Mouse (Mus musculus): ENCODE results near the gene Crybb1.

Crybb1 gene

DNA sequence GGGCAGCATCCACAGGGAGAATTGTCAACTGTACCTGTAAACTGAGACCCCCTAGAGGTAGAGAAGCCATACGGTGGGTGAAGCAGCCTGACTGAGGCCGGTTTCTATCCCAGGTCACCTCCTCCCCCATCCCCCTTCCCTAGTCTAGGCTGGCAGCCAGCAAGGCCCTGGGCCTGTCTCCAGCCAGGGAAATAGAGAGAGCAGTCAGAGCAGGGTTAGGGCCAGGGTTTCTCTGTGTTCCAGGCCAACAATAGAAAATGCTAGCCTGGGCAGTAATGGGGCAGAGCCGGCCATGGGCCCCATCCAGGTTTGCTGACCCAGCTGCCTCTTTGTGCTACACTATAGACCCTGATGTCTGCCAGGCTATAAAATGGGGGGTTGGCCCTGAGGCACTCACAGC lies at the start of gene Crybb1:
Crybb1 (plus strand) TSS at position 390 of the 400 bp plus-strand sequence.
- DNase-seq = peak; percentile 40 to 56

DNA sequence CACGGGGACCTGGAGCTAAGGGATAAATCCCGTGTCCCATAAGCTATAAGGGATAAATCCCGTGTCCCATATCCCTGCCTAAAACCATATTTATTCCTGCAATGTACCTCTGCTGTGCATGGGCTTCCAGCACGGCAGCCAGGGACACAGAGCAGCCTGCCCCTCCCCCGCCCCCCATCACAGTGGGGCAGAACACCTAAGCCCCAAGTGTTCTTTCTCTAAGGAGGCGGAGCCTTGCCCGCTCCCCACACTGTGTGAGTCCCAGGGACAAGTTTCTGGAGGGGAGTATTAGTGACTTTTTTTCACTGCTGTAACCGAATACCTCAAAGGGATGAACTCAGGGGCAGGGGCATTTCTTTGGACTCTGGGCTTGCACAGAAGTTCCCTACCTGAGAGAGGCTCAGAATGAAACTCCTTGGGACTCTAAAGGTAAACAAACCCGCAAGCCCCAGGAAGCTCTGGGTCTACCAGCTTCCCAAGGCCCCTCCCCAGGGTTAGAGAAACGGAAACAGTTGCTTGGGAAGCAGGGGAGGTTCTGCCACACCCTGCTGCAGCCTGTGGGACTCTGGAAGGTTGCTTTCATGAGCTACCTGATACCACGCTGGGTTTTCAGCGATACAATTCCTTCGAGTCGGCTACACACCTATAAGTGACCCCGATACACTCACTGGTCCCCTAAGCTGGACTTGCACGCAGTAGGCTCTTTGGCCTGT lies 48.9 kb upstream of the Crybb1 start:
- DNase-seq = no peak

DNA sequence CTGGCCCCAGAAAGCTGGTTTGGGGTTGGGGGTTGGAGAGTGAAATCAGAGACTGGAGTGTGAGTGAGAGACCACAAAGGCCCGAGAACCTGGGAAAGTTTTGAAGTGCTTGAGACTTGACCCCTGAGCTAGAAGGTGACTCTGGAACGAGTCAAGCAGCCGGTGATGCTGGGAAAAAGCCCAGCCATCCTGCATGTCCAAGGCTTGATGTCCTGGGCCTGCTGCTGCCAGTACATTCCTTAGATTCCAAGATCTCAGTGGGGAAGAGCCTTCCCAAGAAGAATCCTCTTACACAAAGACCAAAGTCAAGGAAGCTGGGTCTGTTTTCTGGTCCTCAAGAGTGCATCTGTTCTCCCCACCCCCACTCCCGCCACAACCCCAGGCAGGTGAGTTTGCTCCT lies 47.3 kb upstream of the Crybb1 start:
- no peak for DNase-seq

DNA sequence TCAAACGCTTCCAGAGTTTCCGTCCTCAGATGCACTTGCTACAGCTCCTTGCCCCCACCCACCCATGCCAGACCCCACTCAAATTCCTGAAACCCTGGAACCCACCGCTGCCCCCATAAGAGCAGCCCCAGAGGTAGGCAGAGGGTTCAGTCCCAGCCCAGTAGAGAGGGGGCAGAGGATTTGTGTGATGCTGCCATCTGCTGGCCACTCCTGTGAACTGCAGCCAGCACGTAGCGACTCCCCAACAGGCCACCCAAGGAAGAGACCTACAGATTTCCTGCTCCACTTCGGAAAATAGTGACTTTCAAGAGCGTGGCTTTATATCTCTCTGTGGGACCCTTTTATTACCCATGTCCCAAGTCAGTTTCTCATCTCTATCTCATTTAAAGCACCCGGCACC lies 45.5 kb upstream of the Crybb1 start:
- DNase-seq = peak; percentile 49 to 63

DNA sequence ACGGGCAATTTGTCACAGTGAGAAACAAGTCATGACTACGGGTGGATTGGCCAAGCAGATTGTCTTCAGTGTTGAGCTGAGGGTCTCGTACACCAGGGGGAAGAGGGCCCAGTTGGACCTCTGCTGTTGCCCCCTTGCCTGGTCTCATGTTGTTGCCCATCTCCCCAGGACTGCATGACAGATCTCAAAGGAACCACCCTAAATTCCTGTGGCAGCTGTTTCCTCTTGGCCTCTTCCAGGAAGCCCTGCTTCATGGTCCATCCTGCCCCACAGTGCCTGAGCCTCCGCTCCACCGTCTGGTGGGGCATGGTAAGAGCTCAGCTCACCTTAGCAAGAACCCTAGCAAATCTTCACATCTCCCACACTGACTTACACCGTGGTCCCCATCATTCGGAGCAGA lies 43.7 kb upstream of the Crybb1 start:
- DNase-seq = no peak

DNA sequence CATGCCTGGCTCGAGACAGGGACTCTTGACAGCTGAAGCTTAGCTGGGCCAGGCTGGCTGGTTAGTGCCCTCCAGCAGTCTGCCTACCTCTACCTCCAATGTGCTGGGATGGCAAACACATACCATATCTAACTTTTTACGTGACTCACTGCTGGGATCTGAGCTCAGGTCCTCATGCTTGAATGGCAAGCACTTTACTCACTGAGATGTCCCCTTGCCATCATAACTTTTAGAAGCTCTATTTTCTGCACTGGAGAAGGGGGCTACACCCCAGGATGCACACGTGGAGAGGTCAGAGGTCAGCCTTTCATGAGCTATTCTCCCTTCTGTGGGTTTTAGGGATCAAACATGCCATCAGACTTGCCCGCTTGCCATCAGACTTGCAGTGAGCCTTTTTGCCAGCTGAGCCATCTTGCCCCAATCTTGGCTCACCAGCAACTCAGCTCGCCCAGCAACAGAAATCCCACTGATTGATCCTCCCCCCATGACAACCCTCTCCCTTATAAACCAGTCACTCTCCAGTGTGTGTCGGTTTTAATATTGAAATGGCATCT lies 42.8 kb upstream of the Crybb1 start:
- no peak for DNase-seq

DNA sequence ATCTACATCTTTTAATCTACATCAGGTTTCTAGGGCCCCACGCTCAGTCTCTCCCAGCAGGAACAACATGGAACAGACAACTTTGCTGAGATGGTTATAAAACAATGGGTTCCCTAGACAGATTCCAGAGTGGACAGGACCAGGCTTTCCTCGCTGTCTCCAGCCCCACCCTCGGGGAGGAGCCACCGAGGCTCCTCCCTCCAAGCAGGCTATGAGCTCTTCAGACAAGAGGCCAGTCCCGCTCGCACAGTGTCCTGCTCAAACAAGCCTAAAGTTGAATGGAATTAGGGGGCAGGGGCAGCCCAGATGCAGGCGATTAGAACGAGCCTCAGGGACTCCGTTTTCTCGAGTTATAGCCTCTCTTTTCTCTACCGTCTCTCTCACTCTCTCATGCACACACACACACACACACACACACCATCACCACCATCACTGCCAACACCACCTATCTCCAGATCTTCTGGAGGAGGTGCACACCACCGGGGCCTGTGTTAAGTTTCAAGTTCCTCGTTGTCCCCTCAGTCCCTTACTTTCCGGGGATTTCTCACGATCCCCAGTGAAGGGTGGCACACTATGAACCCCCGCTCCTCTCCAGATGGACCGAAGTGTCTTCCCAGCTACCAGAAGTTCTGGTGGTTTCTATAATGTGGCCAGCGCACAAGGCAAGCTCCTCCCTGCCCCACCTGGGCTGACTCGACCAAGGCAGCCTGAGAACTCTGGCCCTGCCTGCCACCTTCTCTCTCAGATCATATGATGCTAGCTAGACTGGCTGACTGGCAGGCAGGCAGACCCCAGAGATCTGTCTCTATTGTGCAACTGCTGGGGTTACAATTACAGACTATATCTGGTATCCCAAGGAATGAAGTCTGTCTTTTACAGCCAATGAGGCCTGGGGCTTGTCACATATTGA lies 42.0 kb upstream of the Crybb1 start:
- DNase-seq = no peak

DNA sequence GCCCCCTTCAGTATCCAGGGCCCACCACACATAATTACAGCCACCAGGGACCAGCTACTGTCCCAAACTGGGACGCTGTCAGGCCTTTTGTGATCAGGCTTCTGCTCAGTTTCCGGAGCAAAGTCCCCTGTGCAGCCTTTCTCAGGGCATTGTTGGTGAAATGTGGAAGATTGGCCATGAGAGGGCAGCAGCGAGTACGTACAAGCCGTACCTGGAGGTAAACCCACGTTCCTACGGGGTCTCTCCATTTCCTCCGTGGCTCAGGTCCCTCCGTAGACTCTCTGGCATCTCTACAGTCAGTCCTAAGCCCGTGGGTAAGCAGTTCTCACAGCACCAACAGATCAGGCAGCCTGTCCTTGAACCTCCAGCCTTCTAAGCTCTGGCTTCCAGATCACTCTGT lies 41.2 kb upstream of the Crybb1 start:
- peak; percentile 47 to 65 for DNase-seq

DNA sequence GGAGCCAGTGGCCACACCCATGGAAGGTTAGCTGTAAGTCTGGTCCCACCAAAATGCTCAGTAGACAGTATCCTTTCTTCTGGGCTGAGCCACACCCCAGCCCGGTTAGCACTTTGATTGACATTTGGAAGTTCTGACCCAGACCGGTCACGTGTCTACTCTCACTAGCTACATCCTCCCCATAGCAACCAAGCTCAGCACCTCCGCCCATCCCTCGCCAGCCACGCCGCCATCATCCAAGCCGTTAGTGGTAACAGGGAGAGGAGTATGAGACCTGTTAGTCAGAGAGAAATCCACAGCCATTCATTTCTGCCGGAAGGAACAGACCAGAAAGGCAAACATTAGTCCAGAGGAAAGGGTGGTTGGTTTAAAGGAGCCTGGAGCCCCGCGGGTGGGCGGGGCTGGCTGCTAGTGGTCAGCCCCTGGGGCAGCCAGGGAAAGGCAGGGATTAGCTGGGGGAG lies 40.3 kb upstream of the Crybb1 start:
- peak; percentile 19 to 35 for DNase-seq

DNA sequence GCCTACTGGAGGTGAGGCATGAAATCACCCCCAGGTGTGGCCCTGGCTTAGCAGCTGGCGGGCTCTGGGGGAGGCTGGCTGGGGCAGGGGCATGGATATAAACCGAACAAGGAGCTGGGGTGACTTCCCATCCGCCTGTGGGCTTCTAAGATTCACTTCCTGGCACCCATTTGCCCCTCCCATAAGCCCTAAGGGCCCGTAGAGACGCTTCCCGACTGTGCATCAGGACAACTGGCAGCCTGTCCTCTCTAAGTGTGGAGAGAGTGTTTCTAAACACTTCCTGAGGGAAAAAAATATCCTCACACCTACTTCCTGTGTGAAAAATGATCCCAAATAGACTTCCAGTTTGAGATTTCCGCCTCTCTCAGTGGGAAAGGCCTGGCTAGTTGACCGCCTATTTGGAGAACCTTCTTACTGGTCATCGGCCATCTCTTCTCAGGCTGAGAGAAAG lies 39.8 kb upstream of the Crybb1 start:
- peak; percentile 16 to 29 for DNase-seq

DNA sequence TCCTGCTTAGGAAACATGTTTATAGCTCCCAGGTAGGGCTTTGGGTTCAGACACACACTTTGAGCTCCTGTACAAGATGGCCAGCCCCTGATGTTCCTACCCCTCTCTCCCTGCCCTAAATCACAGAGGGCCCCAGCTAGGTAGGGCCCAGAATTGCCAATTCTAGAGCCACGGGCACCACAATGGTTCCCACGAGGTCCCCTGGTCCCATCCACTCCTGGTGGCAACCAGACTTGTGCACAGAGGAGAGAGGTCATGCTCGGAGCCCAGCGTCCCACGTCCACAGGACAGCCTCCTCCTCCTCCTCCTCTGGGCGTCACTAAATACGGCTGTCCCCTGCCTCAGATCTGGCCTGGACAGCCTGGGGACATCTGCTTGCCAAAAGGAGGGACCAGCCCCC lies 39.3 kb upstream of the Crybb1 start:
- DNase-seq = no peak

DNA sequence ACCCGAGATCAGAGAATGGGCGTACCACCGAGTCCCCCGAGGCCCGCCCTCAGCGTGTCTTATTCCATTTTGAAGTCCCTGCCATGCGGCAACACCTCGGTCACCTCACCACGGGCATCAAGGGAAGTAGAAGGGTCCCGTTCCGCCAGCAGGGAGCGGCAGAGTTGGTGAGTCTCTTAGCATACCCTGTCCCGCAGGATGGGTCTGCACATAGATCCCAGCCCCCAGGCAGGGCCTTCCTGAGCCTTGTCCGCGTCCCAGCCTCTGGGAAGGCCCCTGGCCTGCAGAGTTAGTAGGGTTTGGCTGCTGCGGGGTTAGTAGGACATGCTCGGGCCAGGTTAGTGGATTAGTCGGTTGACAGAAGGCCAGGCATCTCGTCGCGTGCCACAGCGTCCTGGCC lies 38.6 kb upstream of the Crybb1 start:
- DNase-seq = no peak

DNA sequence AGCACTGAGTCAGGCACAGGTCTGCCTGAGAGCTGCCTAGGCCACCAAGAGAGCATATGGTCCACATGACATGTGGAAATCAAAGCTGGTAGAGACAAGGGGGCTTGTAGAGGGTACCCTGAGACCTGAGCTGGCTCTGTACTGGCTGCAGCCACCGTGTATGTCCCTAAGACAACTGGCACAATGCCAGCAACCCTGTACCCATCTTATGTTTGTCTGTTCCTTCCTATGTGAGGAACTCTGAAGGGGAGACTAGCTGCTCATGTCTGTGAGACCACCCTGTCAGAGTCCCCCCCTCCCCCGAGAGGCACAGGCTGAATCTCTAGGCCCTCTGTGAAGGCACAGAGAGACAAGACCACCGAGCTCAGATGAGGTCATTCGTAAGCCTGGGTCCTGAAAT lies 36.9 kb upstream of the Crybb1 start:
- no peak for DNase-seq

DNA sequence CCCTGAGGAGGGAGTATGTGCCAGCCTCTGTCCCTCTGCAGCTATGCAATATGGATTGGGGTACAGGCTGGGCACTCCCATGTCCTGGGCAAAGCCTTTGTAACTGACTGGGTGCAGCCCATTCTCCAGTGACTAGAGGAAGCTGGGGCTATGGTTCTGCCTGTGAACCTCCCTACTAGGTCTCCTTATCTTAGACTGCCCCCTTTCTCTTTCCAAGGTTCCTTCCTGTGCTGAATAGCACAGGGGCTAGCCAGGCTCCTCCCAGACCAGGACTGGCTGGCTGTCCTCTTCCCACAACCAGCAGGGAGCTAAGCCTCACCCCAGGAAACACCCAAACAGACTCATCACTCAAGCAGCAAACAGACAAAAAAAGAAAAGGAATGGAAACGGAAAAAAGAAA lies 36.2 kb upstream of the Crybb1 start:
- peak; percentile 20 to 42 for DNase-seq

DNA sequence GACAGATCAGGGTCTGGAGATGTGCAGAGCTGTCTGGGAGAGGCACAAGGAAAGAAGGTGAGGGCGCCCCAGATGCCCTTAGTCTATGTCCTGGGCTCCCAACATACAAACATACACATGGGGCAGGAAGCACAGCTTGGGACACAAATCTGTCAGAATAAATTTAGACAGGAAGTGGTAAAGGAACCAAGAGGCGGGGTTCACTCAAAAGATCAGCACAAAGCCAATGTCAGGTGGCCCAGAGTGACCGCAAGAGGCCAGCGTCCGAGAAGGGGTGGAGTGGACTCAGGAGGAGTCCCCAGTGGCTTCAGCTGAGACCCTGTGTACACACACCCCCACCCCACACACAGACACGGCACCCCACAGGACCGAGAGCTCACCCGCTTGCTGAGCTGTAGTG lies 35.4 kb upstream of the Crybb1 start:
- no peak for DNase-seq

DNA sequence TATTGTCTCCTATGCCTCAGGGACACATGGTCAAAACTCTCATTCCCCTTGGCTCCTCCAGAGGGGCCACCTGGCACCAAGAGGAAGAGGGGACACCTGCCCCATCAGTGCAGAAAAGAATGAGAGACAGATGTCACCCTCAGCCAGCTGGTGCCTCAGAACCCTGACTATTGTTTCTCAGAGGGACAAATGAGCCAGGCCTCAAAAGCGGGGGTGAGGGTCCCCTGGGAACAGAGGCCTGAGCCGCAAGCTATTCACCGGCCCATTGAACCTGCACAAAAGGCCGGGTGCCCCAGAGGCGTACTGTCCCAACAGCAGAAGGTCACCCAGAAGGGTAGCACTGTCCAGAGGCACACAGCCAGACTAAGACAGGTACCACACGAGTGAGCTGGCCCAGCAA lies 30.0 kb upstream of the Crybb1 start:
- DNase-seq = no peak

DNA sequence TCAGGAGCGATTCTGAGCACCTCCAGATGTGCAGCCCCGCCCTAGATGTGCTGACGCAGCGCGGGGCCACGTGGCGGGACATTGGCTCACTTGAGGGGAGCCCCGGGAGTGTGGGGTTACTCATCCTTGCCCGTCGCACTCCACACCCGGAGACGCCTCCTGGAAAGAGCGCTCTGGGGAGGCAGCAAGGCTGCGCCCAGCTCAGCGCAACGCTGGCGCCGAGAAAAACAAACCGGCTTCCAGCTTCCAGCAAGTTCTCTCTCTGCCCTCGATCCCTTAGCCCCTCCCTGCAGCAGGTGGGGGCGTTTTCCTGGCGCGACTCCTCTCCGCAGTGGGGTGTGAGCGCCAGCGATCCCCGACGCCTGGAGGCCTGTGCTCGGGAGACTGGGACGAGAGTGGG lies 28.3 kb upstream of the Crybb1 start:
- no peak for DNase-seq

DNA sequence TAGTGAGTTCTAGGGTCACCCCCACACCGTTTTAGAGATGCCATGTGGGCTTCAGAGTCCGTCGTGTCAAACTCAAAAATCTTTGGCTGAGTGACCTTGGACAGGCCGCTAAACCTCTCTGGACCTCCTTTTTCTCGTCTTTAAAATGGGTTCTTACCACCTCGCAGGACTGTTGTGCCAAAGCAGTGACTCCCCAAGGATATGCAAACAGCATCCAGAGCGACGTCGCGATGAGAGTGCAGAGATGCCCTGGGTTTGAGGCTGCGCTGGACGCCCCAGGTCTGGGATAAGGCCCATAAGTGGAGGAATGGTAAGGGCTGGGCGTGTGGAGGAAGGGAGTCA lies 27.7 kb upstream of the Crybb1 start:
- no peak for DNase-seq

DNA sequence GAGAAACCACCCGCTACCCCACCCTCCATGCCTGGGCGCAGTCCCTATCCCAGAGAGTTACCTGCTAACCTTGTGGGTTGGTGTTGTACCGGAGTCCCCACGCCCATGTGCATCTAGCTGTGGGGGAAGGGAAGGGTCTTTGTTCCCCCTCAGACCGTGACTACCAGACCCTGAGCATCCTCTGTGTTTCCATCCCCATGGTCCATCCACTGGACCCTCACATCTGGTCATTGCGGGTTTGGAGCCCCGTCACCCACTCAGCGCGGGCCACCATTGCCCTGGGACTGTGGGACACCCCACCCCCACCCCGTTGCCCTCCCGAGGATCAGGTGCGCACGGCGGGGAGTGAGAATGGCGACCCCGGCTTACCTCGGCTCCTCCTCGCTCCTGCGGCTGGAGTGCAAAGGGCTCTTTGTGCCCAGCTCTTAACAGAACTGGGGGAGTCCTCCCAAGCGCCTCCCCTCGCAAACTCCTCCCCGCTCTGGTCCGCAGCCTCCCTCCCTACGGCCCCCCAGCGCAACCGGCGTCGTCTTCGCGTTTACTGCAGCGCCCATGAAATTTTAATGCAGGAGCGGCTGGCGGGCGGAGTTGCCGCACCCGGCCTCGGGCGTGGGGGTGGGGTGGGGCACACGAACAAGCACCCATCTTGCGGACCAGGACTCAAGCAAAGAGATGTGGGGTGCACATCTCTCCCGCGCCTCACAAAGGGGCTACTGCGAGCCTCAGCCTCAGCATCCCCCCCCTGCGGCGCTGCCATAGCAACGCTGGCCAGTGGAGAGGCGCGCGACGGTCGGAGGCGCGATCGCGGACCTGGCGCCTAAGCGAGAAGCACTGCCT lies 27.2 kb upstream of the Crybb1 start:
- DNase-seq = no peak

DNA sequence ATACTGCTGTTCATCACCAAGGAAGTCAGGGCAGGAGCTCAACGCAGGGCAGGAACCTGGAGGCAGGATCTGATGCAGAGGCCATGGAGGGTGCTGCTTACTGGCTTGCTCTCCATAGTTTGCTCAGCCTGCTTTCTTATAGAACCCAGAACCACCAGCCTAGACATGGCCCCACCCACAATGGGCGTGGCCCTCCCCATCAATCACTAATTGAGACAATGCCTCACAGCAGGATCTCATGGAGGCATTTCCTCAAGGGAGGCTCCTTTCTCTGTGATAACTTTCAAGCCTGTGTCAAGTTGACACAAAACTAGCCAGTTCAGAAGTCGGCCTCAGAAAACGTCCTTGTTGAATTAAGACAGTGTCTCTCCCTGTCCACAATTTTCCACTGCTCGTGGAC lies 19.8 kb upstream of the Crybb1 start:
- no peak for DNase-seq

DNA sequence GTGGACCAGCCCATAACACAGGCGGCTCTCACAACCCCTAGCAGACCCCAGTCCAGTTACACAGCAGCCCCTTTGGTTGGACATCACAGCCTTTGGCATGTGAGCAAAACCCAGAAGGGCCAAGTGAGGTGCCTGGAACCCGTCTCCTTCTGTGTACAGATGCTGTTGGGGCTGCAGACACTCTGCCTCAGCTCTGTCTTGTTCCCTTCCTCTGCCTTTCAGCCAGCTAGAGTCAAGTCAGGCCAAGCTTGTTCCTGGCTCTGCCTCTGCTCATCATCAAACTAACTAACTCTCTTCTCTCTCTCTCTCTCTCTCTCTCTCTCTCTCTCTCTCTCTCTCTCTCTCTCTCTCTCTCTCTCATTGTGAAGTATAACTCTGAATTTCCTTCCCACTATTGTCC lies 19.0 kb upstream of the Crybb1 start:
- no peak for DNase-seq

DNA sequence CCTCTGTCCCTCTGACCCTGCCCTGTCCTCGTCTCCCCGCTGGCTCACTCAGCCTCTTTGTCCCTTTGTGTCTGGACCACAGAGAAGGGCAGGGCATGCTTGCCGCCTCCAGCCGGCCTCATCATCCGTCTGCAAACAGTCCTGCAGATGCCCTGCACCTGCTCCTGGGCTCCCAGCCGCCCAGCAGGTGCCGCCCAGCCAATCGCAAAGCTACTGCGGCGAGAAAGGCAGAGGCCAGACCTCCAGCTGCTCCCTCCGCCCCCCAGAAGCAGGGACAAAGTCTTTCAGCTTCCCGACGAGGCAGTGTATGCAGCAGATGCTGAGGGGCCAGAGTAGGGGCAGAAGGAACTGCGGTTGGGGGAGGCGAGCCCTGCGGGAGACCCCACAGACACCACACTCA lies 18.2 kb upstream of the Crybb1 start:
- DNase-seq = no peak
